Mouse (Mus musculus): ENCODE results near the gene Plcd1. TPM values are rescaled to one million over a fixed set of nuclear protein-coding genes. Genes with fewer than 3 reads are reported as not detected.

Plcd1 gene
- total and polyA plus RNA-seq, 2 experiments = 0.37 to 0.93 TPM

GRCm38 (mm10) chr9:119031038-119031437, 62.3 kb downstream of the Plcd1 start:
- Histone ChIP-seq H3K27ac (replicated peaks; ENCODE audit: insufficient read depth, low read depth, low read length) (0 out of 2 replicates have a peak overlapping the region, but pooled peaks have one; percentile 38), H3K27me3 (ENCODE audit: control insufficient read depth, insufficient read depth, low read length) (no peaks in the 10 kb centered on the region), H3K4me1 (ENCODE audit: control insufficient read depth, insufficient read depth, low read length) (no peaks in the 10 kb centered on the region), H3K9ac (ENCODE audit: low read depth, low read length) (no peak overlapping the region), H3K36me3 (ENCODE audit: control insufficient read depth, insufficient read depth, low read length) (no peaks in the 10 kb centered on the region), H3K4me3 (ENCODE audit: insufficient read depth, low read depth, low read length) (no peak overlapping the region), H3K79me2 (ENCODE audit: control insufficient read depth, insufficient read depth, low read length) (no peaks in the 10 kb centered on the region)
- DNase-seq (ENCODE audit: extremely low read depth, low read depth, low spot score) = no peak
- 86% methylated on average over 4 of the region's 4 CpGs for WGBS
- TF ChIP-seq POLR2A (IDR thresholded peaks at IDR 0.05; ENCODE audit: extremely low read depth, insufficient read depth, low read length) (no peak), CTCF (IDR thresholded peaks at IDR 0.05; ENCODE audit: low read depth, low read length) (no peak)

GRCm38 (mm10) chr9:119029568-119029967, 63.7 kb downstream of the Plcd1 start:
- no peaks in the 10 kb centered on the region for H3K27me3 ChIP-seq (ENCODE audit: control insufficient read depth, insufficient read depth, low read length)
- TF ChIP-seq POLR2A (IDR thresholded peaks at IDR 0.05; ENCODE audit: extremely low read depth, insufficient read depth, low read length) = no peak
- TF ChIP-seq CTCF (IDR thresholded peaks at IDR 0.05; ENCODE audit: low read depth, low read length) = peak; percentile 88
- no peaks in the 10 kb centered on the region for H3K36me3 ChIP-seq (ENCODE audit: control insufficient read depth, insufficient read depth, low read length)
- no peak overlapping the region for H3K4me3 ChIP-seq (ENCODE audit: insufficient read depth, low read depth, low read length)
- H3K4me1 ChIP-seq (ENCODE audit: control insufficient read depth, insufficient read depth, low read length) = no peaks in the 10 kb centered on the region
- 45% methylated on average over 7 of the region's 7 CpGs for WGBS
- H3K79me2 ChIP-seq (ENCODE audit: control insufficient read depth, insufficient read depth, low read length) = no peaks in the 10 kb centered on the region
- peak; percentile 51 for DNase-seq (ENCODE audit: extremely low read depth, low read depth, low spot score)
- H3K27ac ChIP-seq (replicated peaks; ENCODE audit: insufficient read depth, low read depth, low read length) = no peak overlapping the region
- H3K9ac ChIP-seq (ENCODE audit: low read depth, low read length) = no peak overlapping the region

GRCm38 (mm10) chr9:119028226-119029195, 64.8 kb downstream of the Plcd1 start:
- Histone ChIP-seq H3K27me3 (ENCODE audit: control insufficient read depth, insufficient read depth, low read length) (no peaks in the 10 kb centered on the region), H3K36me3 (ENCODE audit: control insufficient read depth, insufficient read depth, low read length) (no peaks in the 10 kb centered on the region), H3K4me1 (ENCODE audit: control insufficient read depth, insufficient read depth, low read length) (no peaks in the 10 kb centered on the region), H3K79me2 (ENCODE audit: control insufficient read depth, insufficient read depth, low read length) (no peaks in the 10 kb centered on the region), H3K4me3 (ENCODE audit: insufficient read depth, low read depth, low read length) (no peak overlapping the region), H3K9ac (ENCODE audit: low read depth, low read length) (no peak overlapping the region), H3K27ac (replicated peaks; ENCODE audit: insufficient read depth, low read depth, low read length) (no peak overlapping the region)
- no peak for TF ChIP-seq POLR2A (IDR thresholded peaks at IDR 0.05; ENCODE audit: extremely low read depth, insufficient read depth, low read length)
- no peak for TF ChIP-seq CTCF (IDR thresholded peaks at IDR 0.05; ENCODE audit: low read depth, low read length)
- DNase-seq (ENCODE audit: extremely low read depth, low read depth, low spot score) = no peak
- WGBS = 93% methylated on average over 27 of the region's 27 CpGs

GRCm38 (mm10) chr9:119027337-119027736, 66.0 kb downstream of the Plcd1 start:
- 50% methylated on average over 7 of the region's 7 CpGs for WGBS
- Histone ChIP-seq H3K36me3 (ENCODE audit: control insufficient read depth, insufficient read depth, low read length) (no peaks in the 10 kb centered on the region), H3K27ac (replicated peaks; ENCODE audit: insufficient read depth, low read depth, low read length) (no peak overlapping the region)

DNA sequence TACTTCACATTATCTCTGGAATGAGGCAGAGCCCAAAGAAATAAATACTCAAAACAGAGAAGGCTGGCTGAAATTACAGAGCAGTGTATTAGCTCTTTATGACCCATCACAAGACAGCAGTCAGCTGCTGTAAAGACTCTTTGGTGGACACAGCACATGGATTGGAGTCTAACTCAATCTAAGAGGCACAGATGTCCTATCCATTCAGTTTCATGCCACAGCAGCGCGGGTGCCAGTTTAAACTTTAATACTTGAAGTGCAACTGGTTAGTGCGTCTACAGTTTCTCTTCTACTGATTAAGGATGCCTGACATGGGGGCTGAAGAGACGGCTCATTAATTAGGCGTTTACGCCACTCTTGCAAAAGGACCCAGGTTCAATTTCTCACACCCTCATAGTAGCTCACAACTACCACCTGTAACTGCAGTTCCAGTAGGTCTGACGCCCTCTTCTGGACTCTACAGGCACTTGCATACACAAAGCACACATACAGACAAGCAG, 67.4 kb downstream of the Plcd1 start:
- WGBS = 90% methylated on average over 7 of the region's 7 CpGs
- Histone ChIP-seq H3K27ac (replicated peaks; ENCODE audit: insufficient read depth, low read depth, low read length) (no peak overlapping the region), H3K4me3 (ENCODE audit: insufficient read depth, low read depth, low read length) (no peak overlapping the region), H3K27me3 (ENCODE audit: control insufficient read depth, insufficient read depth, low read length) (no peaks in the 10 kb centered on the region), H3K9ac (ENCODE audit: low read depth, low read length) (no peak overlapping the region), H3K36me3 (ENCODE audit: control insufficient read depth, insufficient read depth, low read length) (no peaks in the 10 kb centered on the region), H3K79me2 (ENCODE audit: control insufficient read depth, insufficient read depth, low read length) (no peaks in the 10 kb centered on the region), H3K4me1 (ENCODE audit: control insufficient read depth, insufficient read depth, low read length) (no peaks in the 10 kb centered on the region)
- DNase-seq (ENCODE audit: extremely low read depth, low read depth, low spot score) = peak; percentile 28
- TF ChIP-seq CTCF (IDR thresholded peaks at IDR 0.05; ENCODE audit: low read depth, low read length) = no peak
- TF ChIP-seq POLR2A (IDR thresholded peaks at IDR 0.05; ENCODE audit: extremely low read depth, insufficient read depth, low read length) = no peak

More at GRCm38 (mm10) chr9:119027337-119027736, 66.0 kb downstream of the Plcd1 start:
- no peak overlapping the region for H3K4me3 ChIP-seq (ENCODE audit: insufficient read depth, low read depth, low read length)
- H3K9ac ChIP-seq (ENCODE audit: low read depth, low read length) = no peak overlapping the region
- TF ChIP-seq CTCF (IDR thresholded peaks at IDR 0.05; ENCODE audit: low read depth, low read length) (no peak), POLR2A (IDR thresholded peaks at IDR 0.05; ENCODE audit: extremely low read depth, insufficient read depth, low read length) (no peak)
- no peaks in the 10 kb centered on the region for H3K4me1 ChIP-seq (ENCODE audit: control insufficient read depth, insufficient read depth, low read length)
- no peaks in the 10 kb centered on the region for H3K79me2 ChIP-seq (ENCODE audit: control insufficient read depth, insufficient read depth, low read length)
- peak; percentile 19 for DNase-seq (ENCODE audit: extremely low read depth, low read depth, low spot score)
- no peaks in the 10 kb centered on the region for H3K27me3 ChIP-seq (ENCODE audit: control insufficient read depth, insufficient read depth, low read length)

Data from liver, adult 2 months (tissue).